Mouse (Mus musculus): ENCODE results near the gene Crispld2. TPM values are rescaled to one million over a fixed set of nuclear protein-coding genes. Genes with fewer than 3 reads are reported as not detected.

Crispld2 gene
- polyA plus RNA-seq, 1 experiment from 2014 or later, result 10.1 TPM

DNA sequence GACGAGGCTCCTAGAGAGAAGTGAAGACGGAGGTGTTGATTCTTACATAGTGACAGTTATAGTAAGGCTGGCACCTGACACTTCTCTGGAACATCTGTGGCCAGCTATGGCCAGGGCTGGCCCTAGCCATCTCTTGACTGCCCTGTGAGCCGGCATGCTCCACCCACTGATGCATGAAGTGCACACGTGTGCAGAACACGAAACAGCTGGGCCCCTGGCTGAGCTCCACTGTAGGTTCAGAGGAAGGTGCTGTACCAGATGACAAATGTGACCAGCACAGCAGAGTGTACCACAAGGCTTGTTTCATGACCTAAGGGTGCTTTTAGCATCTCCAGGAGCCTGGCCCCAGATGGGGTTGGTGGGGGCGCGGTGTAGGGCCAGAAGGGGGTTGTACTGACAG is 1.9 kb downstream of the Crispld2 start:
- no peak overlapping the region for H3K4me2 ChIP-seq (replicated peaks; ENCODE audit: low read depth, low read length)
- H3K9me3 ChIP-seq (ENCODE audit: low read length), result no peaks in the 10 kb centered on the region
- H3K27ac ChIP-seq (ENCODE audit: low read length), result no peak overlapping the region
- WGBS, result 32% methylated on average over 7 of the region's 7 CpGs
- peak; percentile 34; the same call in 1 of the 2 replicates for ATAC-seq (ENCODE audit: low FRiP score, low TSS enrichment)
- peaks cover 20% of the 10 kb centered on the region for H3K27me3 ChIP-seq (ENCODE audit: insufficient read depth, low read length)
- H3K9ac ChIP-seq (replicated peaks; ENCODE audit: low read length), result no peak overlapping the region
- peaks cover 33% of the 10 kb centered on the region for H3K4me1 ChIP-seq (ENCODE audit: insufficient read depth, low read length)
- no peak overlapping the region for H3K4me3 ChIP-seq (ENCODE audit: low read length)
- no peaks in the 10 kb centered on the region for H3K36me3 ChIP-seq (ENCODE audit: insufficient read depth, low read length)

DNA sequence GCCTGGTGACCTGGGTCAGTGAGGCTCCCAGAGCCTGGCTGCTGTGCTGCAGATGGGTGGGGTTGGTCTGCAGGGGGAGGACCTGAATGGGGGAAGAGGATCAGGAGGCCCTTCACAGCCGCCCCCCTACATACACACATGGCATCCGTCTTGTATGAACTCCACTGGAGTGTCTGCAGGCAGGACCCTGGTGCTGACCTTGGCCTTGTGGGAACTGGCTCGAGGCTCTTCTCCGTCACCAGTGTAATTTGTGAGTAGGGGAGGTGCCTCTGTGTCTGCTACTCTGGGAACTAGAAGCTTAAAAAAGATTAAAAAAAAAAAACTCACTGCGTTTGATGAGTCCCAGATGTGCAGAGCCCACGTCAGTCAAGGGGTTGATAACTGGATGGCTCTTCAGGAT is 2.3 kb downstream of the Crispld2 start:
- 35% methylated on average over 6 of the region's 6 CpGs for WGBS
- no peak overlapping the region for H3K4me2 ChIP-seq (replicated peaks; ENCODE audit: low read depth, low read length)
- no peak overlapping the region for H3K4me3 ChIP-seq (ENCODE audit: low read length)
- H3K27me3 ChIP-seq (ENCODE audit: insufficient read depth, low read length), result peaks cover 20% of the 10 kb centered on the region
- peaks cover 33% of the 10 kb centered on the region for H3K4me1 ChIP-seq (ENCODE audit: insufficient read depth, low read length)
- no peak overlapping the region for H3K27ac ChIP-seq (ENCODE audit: low read length)
- H3K9me3 ChIP-seq (ENCODE audit: low read length), result no peaks in the 10 kb centered on the region
- ATAC-seq (ENCODE audit: low FRiP score, low TSS enrichment), result 0 out of 2 replicates have a peak, but pooled peaks have one; percentile 2
- H3K36me3 ChIP-seq (ENCODE audit: insufficient read depth, low read length), result no peaks in the 10 kb centered on the region
- no peak overlapping the region for H3K9ac ChIP-seq (replicated peaks; ENCODE audit: low read length)

DNA sequence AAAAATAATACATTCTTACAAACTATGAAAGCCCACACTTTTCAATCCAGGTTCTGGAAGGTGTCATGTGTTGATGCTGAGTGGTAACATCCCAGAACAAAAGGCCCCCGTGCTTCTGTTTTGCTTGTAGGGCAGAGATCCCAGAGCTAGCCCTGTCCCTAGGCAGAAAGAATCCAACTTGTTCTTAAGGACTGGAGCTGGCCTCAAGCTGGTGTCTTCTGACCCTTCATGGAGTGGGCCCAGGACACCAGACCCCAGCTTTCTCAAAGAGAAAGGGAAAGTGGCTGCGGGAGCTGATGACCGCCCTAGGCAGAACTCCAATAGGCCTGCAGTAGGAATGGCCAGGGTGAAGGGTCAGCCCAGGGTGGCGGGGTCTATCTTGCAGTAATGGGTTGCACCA is 5.0 kb downstream of the Crispld2 start:
- WGBS, result 82% methylated on average over 4 of the region's 4 CpGs
- ATAC-seq (ENCODE audit: low FRiP score, low TSS enrichment), result no peak
- peaks cover 37% of the 10 kb centered on the region for H3K4me1 ChIP-seq (ENCODE audit: insufficient read depth, low read length)
- no peaks in the 10 kb centered on the region for H3K36me3 ChIP-seq (ENCODE audit: insufficient read depth, low read length)
- no peaks in the 10 kb centered on the region for H3K9me3 ChIP-seq (ENCODE audit: low read length)
- H3K27ac ChIP-seq (ENCODE audit: low read length), result no peak overlapping the region
- no peak overlapping the region for H3K9ac ChIP-seq (replicated peaks; ENCODE audit: low read length)
- no peak overlapping the region for H3K4me3 ChIP-seq (ENCODE audit: low read length)
- peaks cover 11% of the 10 kb centered on the region for H3K27me3 ChIP-seq (ENCODE audit: insufficient read depth, low read length)
- no peak overlapping the region for H3K4me2 ChIP-seq (replicated peaks; ENCODE audit: low read depth, low read length)

DNA sequence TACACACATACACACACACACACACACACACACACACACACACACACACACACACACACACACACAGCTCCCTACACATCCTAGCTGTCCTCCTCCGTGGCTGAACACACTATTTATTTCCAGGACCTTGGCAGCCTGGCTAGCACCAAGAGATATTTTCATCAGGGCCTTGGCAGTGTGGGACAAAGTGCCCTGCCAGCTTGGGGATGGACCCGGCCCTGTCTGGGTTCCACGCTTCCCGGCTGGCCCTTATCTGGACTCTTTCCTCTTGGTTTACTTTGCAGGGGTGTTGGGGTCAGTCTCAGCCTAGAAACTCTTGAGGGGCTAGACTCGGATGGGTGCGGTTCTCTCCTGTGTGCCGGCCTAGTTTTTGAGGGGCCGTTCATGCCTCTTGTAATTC is 8.2 kb downstream of the Crispld2 start:
- Histone ChIP-seq H3K27me3 (ENCODE audit: insufficient read depth, low read length) (no peaks in the 10 kb centered on the region), H3K4me2 (replicated peaks; ENCODE audit: low read depth, low read length) (no peak overlapping the region), H3K4me1 (ENCODE audit: insufficient read depth, low read length) (peaks cover 48% of the 10 kb centered on the region), H3K9me3 (ENCODE audit: low read length) (no peaks in the 10 kb centered on the region), H3K36me3 (ENCODE audit: insufficient read depth, low read length) (no peaks in the 10 kb centered on the region), H3K4me3 (ENCODE audit: low read length) (no peak overlapping the region), H3K27ac (ENCODE audit: low read length) (no peak overlapping the region), H3K9ac (replicated peaks; ENCODE audit: low read length) (no peak overlapping the region)
- 60% methylated on average over 8 of the region's 8 CpGs for WGBS
- no peak for ATAC-seq (ENCODE audit: low FRiP score, low TSS enrichment)

DNA sequence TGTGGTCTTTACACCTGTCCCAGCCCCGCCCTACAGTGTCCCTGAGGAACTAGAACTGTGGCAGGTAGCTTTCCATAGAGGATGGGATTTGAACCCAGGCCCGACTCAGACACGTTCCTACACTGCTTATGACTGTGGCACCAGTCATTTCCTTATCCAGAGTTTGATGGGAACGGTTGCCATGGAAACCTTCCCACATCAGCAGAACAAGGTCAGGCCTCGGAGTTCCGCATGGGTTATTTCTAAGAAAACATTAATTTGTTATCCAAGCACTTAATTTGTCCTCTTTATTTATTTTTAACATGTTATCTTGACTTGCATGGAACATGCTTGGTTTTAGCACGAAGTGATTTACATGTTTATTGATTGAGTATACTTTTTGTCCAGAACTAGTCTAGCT is 9.5 kb downstream of the Crispld2 start:
- H3K36me3 ChIP-seq (ENCODE audit: insufficient read depth, low read length), result no peaks in the 10 kb centered on the region
- H3K27ac ChIP-seq (ENCODE audit: low read length), result no peak overlapping the region
- H3K4me3 ChIP-seq (ENCODE audit: low read length), result no peak overlapping the region
- peaks cover 54% of the 10 kb centered on the region for H3K4me1 ChIP-seq (ENCODE audit: insufficient read depth, low read length)
- WGBS, result 32% methylated on average over 7 of the region's 7 CpGs
- no peaks in the 10 kb centered on the region for H3K9me3 ChIP-seq (ENCODE audit: low read length)
- peak; percentile 39; the same call in 1 of the 2 replicates for ATAC-seq (ENCODE audit: low FRiP score, low TSS enrichment)
- no peak overlapping the region for H3K9ac ChIP-seq (replicated peaks; ENCODE audit: low read length)
- H3K27me3 ChIP-seq (ENCODE audit: insufficient read depth, low read length), result no peaks in the 10 kb centered on the region
- no peak overlapping the region for H3K4me2 ChIP-seq (replicated peaks; ENCODE audit: low read depth, low read length)

DNA sequence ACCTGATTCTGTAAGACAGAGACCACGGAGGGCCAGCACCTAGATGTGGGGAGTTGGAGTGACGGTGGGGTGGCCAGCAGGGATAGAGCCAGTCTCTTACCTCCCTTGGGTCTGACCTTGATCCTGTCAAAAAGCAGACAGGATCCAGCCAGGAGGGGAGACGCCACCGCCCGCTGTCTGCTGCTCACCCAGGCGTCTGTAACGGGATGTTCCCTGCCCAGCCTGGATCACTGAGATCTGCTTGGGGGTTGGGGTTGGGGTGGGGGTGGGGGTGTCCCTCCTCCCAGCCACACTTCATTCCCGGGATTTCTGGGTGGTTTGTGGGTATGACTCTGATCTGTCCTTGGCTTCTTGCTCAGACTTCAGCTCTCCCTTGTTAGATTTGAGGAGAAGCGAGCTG is 10.1 kb downstream of the Crispld2 start:
- peaks cover 54% of the 10 kb centered on the region for H3K4me1 ChIP-seq (ENCODE audit: insufficient read depth, low read length)
- no peaks in the 10 kb centered on the region for H3K9me3 ChIP-seq (ENCODE audit: low read length)
- no peak overlapping the region for H3K4me2 ChIP-seq (replicated peaks; ENCODE audit: low read depth, low read length)
- H3K4me3 ChIP-seq (ENCODE audit: low read length), result no peak overlapping the region
- ATAC-seq (ENCODE audit: low FRiP score, low TSS enrichment), result 0 out of 2 replicates have a peak, but pooled peaks have one; percentile 7
- 25% methylated on average over 9 of the region's 9 CpGs for WGBS
- H3K9ac ChIP-seq (replicated peaks; ENCODE audit: low read length), result no peak overlapping the region
- H3K36me3 ChIP-seq (ENCODE audit: insufficient read depth, low read length), result no peaks in the 10 kb centered on the region
- H3K27me3 ChIP-seq (ENCODE audit: insufficient read depth, low read length), result no peaks in the 10 kb centered on the region
- H3K27ac ChIP-seq (ENCODE audit: low read length), result peak overlapping the region; percentile 32

DNA sequence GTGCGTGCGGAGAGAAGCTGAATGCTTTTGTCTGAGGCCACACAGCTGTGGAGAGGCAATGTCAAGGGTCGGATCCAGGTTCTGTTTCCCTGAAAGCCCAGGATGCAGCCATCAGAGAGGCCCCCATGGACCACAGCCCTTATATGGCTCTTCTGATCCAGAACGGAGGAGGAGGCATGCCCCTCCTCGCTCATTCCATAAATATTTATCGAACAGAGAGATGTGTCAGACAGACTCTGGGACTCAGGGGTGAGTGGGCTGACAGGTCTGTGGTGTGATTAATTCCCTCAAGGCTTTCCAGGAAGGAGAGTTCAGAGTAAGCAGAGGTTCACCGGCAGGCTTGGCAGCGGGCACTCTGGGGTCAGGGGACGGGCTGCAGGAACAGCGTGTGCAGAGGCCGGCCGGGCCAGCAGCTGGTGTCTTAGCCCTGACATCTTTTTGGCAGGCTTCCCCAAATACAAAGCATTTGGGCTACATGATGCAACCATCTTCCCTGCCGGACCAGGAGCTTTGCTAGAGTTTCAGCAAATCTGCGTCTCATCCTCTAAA is 12.0 kb downstream of the Crispld2 start:
- H3K4me2 ChIP-seq (replicated peaks; ENCODE audit: low read depth, low read length), result peak overlapping the region; percentile 13; the same call in 1 of the 2 replicates
- no peaks in the 10 kb centered on the region for H3K36me3 ChIP-seq (ENCODE audit: insufficient read depth, low read length)
- H3K4me1 ChIP-seq (ENCODE audit: insufficient read depth, low read length), result peaks cover 45% of the 10 kb centered on the region
- no peak overlapping the region for H3K4me3 ChIP-seq (ENCODE audit: low read length)
- H3K9me3 ChIP-seq (ENCODE audit: low read length), result no peaks in the 10 kb centered on the region
- ATAC-seq (ENCODE audit: low FRiP score, low TSS enrichment), result peak; percentile 60
- peak overlapping the region; percentile 54; the same call in 1 of the 2 replicates for H3K27ac ChIP-seq (ENCODE audit: low read length)
- no peaks in the 10 kb centered on the region for H3K27me3 ChIP-seq (ENCODE audit: insufficient read depth, low read length)
- WGBS, result 7% methylated on average over 14 of the region's 14 CpGs
- 0 out of 2 replicates have a peak overlapping the region, but pooled peaks have one; percentile 10 for H3K9ac ChIP-seq (replicated peaks; ENCODE audit: low read length)

DNA sequence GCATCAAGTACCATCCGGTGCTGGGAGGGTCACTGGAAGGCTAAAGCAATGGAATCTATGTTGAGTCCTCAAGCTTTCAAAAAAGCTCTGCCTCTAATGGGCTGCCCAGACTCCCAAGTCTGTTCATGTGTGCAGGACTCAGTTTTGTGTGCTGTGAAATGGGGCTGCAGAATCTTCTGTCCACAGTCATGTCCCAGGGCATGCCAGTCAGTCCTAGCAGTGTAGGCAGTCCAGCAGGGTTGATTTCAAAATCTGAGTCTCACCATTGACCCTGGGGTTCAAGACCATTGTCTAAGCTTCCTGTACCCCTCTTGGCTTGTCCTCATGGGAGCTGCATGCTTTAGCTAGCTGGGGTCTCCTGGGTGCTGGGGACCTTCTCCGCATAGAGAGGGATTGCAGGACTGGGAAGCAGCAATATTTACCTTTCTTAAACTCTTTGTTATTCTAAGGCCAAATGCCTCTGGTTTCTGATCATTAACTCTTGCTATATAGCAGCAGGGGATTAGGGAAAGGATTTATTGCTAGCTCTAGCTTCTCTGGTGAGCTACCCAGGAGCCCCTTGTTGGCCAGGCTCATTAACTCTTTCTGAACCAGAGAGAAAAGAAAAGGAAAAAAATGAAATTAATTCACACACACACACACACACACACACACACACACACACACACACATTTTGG is 12.6 kb downstream of the Crispld2 start:
- Histone ChIP-seq H3K27me3 (ENCODE audit: insufficient read depth, low read length) (no peaks in the 10 kb centered on the region), H3K36me3 (ENCODE audit: insufficient read depth, low read length) (no peaks in the 10 kb centered on the region), H3K27ac (ENCODE audit: low read length) (peak overlapping the region; percentile 54; the same call in 1 of the 2 replicates), H3K4me3 (ENCODE audit: low read length) (no peak overlapping the region), H3K4me1 (ENCODE audit: insufficient read depth, low read length) (peaks cover 45% of the 10 kb centered on the region), H3K9me3 (ENCODE audit: low read length) (no peaks in the 10 kb centered on the region), H3K4me2 (replicated peaks; ENCODE audit: low read depth, low read length) (peak overlapping the region; percentile 13; the same call in 1 of the 2 replicates), H3K9ac (replicated peaks; ENCODE audit: low read length) (no peak overlapping the region)
- 20% methylated on average over 2 of the region's 2 CpGs for WGBS
- ATAC-seq (ENCODE audit: low FRiP score, low TSS enrichment), result 0 out of 2 replicates have a peak, but pooled peaks have one; percentile 10

DNA sequence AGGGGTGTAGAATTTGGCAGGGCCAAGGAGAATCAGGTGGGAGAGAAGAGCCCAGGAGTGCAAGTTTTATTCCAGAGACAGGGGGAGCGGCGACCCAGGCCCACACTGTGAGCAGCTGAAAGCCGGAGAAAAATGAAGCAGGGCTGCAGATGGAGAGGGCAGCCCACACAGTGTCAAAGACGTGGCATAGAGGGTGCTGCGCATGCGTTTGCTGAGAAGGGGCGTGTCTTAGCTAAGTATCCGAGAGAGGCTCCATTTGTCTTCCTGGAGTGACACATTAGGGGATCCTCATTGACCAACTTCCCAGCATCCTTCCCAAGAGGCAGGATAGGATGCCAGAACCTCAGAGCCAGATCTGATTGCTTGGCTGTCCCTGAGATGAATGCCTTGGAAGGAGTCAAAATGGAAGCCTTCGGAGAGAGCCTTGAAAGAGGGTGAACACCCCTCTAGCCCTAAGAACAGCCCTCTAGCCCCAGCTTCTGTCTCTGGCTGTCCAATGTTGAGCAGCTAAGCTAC is 14.5 kb downstream of the Crispld2 start:
- 27% methylated on average over 9 of the region's 9 CpGs for WGBS
- peaks cover 42% of the 10 kb centered on the region for H3K4me1 ChIP-seq (ENCODE audit: insufficient read depth, low read length)
- H3K9me3 ChIP-seq (ENCODE audit: low read length), result no peaks in the 10 kb centered on the region
- no peak overlapping the region for H3K4me3 ChIP-seq (ENCODE audit: low read length)
- no peak for ATAC-seq (ENCODE audit: low FRiP score, low TSS enrichment)
- H3K9ac ChIP-seq (replicated peaks; ENCODE audit: low read length), result 0 out of 2 replicates have a peak overlapping the region, but pooled peaks have one; percentile 18
- H3K4me2 ChIP-seq (replicated peaks; ENCODE audit: low read depth, low read length), result no peak overlapping the region
- no peak overlapping the region for H3K27ac ChIP-seq (ENCODE audit: low read length)
- no peaks in the 10 kb centered on the region for H3K27me3 ChIP-seq (ENCODE audit: insufficient read depth, low read length)
- no peaks in the 10 kb centered on the region for H3K36me3 ChIP-seq (ENCODE audit: insufficient read depth, low read length)

DNA sequence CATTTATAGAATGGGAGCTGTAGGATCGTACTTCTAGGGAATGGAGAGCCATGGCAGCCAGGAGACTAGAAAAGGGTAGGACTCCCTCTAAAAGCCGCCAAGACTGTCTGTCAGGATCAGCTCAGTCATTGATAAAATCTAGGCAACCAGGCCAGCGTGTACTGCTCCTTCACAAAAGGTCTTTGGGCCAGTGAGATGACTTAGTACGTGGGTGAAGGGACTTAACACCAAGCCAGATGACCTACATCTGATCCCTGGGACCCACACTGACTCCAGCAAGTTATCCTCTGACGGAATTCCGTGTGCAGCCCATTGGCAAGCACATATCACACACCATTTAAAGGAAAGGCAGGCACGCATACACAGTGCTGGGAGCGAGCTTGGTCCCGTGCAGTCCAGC is 14.9 kb downstream of the Crispld2 start:
- WGBS, result 81% methylated on average over 9 of the region's 9 CpGs
- Histone ChIP-seq H3K4me2 (replicated peaks; ENCODE audit: low read depth, low read length) (no peak overlapping the region), H3K27ac (ENCODE audit: low read length) (no peak overlapping the region), H3K4me1 (ENCODE audit: insufficient read depth, low read length) (peaks cover 38% of the 10 kb centered on the region), H3K9ac (replicated peaks; ENCODE audit: low read length) (no peak overlapping the region), H3K4me3 (ENCODE audit: low read length) (no peak overlapping the region), H3K9me3 (ENCODE audit: low read length) (no peaks in the 10 kb centered on the region), H3K27me3 (ENCODE audit: insufficient read depth, low read length) (no peaks in the 10 kb centered on the region), H3K36me3 (ENCODE audit: insufficient read depth, low read length) (no peaks in the 10 kb centered on the region)
- no peak for ATAC-seq (ENCODE audit: low FRiP score, low TSS enrichment)

Measured in kidney, embryonic 16.5 days (tissue).